Mouse (Mus musculus): ENCODE measurements around the gene Lrrc51.
A peak's percentile ranks its signal among the peaks of the same experiment; 100 is the strongest.
"Not testable (repeated sequence)": the region's sequence is repeated elsewhere in the genome, so short reads cannot be mapped to it uniquely, and the experiment has no call there.

Gene Lrrc51

DNA sequence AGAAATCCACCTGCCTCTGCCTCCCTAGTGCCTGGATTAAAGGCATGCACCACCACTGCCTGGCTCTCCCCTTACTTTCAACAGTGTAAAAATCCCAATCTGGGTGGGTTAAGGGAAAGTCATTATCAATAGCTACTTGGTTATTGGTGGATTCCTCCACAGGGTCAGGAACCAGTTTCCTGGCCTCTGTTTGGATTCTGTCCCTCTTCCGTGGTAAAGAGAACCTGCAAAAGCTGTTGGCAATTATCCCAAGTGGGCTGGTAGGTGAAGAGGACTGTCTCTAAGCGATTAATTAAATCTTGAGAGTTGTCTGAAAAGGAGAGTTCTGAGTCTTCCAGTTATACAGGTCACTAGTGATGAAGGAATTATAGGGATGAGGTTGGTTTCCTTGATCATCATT is 4.7 kb upstream of the Lrrc51 start:
- DNase-seq (ENCODE audit: low spot score in 2 of 2) = no peak

DNA sequence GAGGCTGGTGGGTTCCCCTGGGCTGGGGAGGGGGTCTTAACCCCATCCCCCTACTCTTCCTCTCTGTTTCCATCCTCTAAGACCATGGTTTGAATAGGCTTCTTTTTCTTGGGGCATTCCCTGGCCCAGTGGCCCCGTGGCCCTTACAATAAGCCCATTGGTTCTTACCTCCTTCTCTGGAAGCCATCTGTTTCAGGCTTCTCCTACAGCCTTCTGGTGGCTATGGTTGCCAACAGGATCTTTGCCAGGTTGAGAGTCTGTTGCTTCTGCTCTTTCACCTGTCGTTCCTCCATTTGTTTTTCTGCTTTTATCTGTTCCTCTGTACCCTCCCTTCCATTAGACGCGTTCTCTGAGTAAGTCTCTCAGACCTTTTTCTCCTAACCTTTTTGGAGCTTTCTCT is 3.9 kb upstream of the Lrrc51 start:
- DNase-seq (ENCODE audit: low spot score in 2 of 2) = peak in 1 of 2 experiments; percentile 15

DNA sequence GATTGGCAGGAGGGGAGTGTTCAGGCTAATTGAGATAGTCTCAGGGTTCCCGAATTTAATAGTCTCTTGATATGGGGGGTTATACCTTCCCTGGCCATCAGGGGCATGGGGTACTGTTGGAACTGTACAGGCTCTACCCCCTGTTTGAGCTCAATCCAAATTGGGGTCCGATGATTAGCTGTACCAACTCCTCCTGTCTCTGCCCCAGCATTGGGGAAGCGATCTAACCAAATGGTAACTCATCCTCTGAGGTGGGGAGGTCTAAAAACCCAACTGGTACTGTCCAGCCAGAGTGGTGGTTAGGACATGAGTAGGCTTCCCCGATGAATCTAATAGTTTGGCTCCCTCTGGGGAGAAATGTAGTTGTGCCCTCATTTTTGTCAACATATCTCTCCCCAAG is 3.3 kb upstream of the Lrrc51 start:
- no peak for DNase-seq (ENCODE audit: low spot score in 2 of 2)

DNA sequence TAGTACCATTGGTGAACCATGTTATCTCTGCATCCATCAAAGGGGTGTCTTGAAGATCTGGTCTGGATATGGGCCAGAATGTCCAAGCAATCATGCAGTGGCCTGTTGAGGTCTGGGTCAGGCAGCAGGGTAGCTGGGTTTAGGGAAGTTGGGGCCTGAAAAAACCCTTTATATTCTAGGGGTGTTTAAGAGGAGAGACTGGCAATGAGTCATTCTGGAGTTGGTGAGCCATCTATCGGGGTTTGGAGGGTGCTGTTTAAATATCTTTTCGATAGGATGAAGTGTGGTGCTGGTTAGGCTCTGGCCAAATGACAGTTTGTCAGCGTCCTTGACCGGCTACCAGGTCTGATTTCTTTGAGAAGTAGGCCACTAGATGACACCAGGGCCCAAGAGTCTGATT is 2.3 kb upstream of the Lrrc51 start:
- no peak for DNase-seq (ENCODE audit: low spot score in 2 of 2)

DNA sequence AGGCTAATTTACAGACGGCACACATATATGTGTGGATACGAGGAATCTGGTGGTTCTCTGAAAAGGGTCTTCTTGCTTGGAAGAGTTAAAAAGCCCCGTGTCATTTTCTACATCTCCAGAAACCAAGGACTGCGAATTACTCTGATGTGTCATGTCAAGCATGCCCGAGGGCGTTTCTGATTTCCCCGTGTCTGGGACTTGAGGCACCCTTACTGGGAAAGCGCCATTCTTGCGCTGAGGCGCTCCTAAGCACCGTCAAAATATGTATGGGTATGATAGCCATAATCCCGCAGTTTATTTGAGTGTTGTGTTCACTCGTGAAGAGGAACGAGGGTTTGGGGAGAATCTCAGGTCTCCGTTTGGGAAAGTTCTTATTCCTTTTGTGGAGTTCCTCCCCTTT is 395 bp downstream of the Lrrc51 start:
- DNase-seq (ENCODE audit: low spot score in 2 of 2) = no peak

DNA sequence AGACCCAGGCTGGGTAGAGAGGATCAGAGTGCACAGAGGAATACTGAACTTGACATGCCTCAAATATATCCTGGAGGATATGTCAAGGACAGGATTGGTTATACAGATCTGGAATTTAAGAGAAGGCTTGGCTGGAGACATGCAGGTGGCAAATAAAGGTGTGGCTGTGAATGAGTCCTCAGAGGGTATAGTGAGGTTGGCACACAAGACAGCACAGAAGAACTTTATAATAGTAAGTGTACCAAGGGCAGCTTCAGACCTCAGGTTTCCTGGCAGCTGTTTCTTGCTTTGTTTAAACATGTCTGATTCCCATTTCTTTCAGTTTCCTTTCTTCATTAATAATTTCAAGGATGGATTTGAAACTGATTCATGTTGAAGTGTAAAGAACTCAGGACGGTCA is 1.1 kb downstream of the Lrrc51 start:
- DNase-seq (ENCODE audit: low spot score in 2 of 2) = no peak

DNA sequence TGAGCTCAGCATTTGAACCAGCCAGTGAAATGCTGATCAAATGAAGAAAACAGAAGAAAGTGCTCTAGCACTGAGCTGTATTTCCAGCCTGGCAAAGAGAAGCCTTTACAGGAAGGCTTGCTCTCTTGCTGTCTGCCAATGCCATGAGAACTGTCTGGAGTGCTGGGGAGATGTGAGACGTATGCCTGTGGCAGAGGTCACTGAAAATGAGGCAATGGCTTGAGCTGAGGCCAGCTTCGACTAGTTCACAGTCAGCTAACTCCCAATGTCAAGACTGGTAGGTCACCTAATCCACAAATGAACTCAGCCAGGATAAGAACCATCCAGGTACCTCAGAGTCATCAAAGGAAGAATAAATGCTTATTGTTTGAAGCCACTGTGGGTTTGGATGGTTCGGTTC is 5.6 kb downstream of the Lrrc51 start:
- no peak for DNase-seq (ENCODE audit: low spot score in 2 of 2)

DNA sequence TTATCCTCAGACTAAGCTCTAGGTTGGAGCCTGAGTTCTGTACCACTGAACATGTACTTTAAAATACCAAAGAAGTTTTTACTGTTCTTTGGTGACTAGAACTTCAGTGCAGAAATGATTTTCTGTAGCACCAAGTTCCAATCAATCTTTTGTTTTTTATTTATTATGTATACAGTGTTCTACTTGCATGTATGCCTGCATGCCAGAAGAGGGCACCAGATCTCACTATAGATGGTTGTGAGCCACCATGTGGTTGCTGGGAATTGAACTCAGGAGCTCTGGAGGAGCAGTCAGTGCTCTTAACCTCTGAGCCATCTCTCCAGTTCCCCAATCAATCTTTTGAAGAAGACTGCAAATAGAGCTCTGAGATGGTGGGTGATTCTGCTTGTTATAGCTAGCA is 7.8 kb downstream of the Lrrc51 start:
- not testable (repeated sequence) for DNase-seq (ENCODE audit: low spot score in 2 of 2)

DNA sequence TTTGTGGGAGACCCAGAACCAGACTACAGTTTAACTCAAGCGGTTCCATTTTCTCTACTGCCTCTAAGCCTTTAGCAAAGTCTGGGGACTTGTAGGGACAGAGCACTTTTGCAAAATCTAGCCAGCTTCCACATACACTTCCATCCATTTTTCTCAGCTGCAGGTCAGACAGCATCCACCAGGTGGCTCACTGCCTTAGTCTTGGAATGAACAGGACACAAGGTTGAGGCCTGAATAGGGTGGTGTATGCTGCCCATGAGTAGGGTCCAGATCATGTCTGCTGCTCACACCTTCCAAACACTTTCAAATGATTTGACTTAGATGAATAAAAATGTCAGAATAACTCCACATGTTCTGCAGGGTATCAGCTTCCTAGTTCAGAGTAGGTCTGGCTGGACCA is 15.6 kb downstream of the Lrrc51 start:
- peak; percentile 62 to 67 for DNase-seq (ENCODE audit: low spot score in 2 of 2)

DNA sequence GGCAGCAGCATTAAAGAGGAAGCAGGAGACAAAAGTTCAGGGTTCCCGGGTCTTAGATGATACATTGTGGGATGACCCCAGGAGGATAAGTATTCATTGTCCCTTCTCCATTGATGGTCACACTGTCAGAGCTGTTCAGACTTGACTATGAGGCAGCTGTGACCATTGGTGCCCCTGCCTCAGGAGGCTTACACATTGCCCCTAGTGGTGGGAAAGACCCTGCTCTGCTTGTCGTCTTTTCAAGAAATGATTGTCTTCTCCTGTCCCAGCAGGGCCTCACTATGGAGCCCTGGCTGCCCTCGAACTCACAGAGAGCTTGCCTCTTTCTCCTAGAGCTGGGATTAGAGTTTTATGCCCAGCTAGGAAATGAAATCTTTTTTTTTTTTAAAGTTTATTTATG is 21.7 kb downstream of the Lrrc51 start:
- DNase-seq (ENCODE audit: low spot score in 2 of 2) = no peak

DNA sequence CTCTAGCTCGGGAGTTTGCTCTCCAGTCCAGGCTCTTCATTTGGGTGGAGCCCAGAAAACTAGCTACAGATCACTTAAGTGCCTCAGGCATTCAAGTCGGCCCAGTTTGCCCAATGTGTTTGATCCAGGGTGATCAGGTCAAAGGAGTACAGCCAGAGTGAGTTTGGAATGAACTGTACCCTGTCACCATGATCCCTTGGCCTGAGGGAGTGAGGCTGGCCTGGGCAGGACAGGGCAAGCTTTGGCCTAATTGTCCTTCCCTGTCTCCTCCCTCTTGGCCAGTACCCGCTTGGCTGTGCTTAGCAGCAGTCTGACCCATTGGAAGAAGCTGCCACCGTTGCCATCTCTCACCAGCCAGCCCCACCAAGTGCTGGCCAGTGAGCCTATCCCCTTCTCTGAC is 23.6 kb downstream of the Lrrc51 start:
- no peak for DNase-seq (ENCODE audit: low spot score in 2 of 2)

DNA sequence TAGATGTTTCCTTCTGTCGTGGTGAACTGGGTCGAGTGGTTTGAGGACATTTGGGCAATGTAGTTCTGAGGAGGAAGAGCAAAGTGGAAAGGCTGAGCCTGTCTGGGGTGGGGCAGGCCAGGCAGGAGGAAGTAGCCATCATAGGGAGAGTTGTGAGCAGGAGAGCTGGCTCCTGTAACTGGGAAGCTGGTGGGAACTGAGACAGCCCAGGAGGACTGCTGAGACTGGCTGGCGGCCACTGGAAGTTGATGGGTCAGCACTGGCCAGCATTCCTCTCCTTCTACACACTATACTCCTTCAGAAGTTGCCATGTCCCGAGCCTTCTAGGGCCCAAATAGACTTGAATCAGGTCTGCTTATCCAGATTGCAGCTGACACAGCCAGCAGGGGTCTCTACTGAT is 25.3 kb downstream of the Lrrc51 start:
- DNase-seq (ENCODE audit: low spot score in 2 of 2) = no peak

DNA sequence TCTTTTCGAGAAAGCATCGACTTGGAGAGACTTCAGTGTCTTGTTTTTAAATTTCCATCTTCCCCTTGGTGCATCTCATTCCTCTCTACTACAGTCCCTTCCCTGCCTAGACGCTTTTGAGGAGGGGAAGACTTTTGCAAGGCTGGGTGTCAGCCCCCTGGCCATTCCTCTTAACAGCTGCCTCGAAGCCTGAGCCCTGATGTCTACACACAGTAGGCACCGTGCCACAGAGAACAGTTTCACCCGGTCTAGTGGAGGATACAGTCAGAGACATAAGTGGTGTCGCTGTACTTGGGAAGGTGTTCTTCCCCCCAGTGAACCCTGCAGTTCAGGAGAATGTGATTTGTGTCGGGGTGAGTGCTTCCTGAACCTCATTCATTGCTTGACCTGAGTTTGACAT is 27.0 kb downstream of the Lrrc51 start:
- no peak for DNase-seq (ENCODE audit: low spot score in 2 of 2)

DNA sequence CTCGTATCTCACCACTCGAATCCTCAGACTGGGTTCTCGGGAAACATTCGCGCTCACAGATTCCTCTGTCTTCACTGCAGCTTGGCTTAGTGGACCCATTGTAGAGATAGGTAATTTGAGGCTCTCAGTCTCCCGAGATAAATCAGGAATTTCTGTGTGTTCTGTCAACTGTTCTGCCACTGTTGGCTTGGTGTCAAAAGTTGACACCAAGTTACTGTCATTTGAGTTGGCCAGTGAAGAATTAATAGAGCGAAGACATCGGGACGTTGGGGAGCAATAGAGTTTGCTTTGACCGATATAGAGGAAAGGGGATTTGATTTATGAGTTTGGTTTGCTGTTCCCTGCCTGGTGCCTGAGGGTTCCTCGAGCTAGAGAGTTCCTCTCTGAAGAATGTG is 27.4 kb downstream of the Lrrc51 start, which contains the start of gene Tomt:
Gene Tomt, minus strand, starts transcription at position 73 of the 395 bp plus-strand sequence.
- no peak for DNase-seq (ENCODE audit: low spot score in 2 of 2)

DNA sequence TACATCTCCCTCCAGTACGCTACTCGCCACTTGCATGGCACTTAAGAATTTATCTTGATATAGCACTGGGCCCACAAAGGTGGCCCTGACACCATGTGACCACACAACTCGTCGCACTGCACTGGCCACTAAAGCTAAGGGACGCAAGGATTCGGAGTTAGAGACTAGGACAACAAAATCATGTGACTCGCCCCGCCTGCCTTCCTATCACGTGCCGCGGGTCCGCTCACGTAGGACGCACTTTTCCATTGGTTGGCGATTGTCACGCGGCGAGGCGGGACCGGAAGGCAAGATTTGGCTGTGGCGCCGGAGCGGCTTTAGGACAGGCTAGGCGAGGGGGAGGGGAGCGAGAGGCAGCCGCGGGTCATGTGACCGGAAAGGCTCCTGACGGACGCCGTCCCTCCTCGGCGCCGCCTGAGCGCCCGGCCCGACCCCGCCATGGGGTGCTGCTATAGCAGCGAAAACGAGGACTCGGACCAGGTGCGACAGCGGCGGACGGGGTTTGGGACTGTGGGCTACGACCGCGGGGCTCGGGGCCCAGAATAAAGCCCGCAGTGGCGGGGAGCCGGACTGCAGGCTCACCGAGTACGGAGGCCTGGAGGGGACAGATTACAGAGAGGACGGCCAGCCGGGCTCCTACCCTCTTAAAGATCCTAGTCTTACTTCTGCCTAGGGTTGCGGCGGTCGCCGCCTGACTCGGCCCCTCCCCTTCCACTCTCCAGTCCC is 28.0 kb downstream of the Lrrc51 start, which contains the start of gene Lamtor1:
Gene Lamtor1, plus strand, starts transcription at position 344 of the 726 bp plus-strand sequence.
- peak; percentile 100 for DNase-seq (ENCODE audit: low spot score in 2 of 2)

DNA sequence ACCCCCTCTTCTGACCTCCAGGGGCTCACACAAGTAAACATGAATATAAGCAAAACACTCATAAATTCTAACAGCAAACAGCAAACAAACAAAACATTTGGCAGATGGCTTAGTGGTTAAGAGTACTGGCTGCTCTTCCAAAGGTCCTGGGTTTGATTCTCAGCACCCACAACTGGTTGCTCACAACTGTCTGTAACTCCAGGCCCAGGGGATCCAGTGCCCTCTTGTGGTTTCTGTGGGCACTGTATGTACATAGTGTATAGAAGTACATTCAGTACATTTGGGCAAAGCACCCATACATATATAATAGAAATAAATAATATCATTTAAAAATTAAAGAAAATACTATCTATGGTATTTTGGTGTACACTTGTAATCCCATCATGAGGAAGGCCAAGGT is 30.8 kb downstream of the Lrrc51 start:
- DNase-seq (ENCODE audit: low spot score in 2 of 2) = no peak

DNA sequence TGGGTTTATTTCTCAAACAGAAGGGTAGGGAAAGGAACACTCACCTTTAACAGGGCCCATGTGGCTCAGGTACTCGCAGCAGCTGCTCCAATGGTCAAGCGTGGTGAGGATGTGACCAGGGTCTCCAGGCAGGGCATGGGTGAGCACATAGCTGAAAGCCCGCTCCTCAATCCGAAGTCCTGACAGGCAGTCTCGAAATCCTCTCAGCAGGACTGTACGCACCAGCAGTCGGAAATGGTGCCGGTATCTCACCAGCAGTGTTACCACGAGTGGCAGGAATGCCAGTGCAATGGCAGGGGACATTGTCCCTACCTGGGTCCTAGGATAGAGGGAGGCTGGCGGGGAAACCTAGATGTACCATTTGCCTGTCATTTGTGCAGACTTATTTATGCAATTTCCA is 31.7 kb downstream of the Lrrc51 start:
- DNase-seq (ENCODE audit: low spot score in 2 of 2) = no peak

DNA sequence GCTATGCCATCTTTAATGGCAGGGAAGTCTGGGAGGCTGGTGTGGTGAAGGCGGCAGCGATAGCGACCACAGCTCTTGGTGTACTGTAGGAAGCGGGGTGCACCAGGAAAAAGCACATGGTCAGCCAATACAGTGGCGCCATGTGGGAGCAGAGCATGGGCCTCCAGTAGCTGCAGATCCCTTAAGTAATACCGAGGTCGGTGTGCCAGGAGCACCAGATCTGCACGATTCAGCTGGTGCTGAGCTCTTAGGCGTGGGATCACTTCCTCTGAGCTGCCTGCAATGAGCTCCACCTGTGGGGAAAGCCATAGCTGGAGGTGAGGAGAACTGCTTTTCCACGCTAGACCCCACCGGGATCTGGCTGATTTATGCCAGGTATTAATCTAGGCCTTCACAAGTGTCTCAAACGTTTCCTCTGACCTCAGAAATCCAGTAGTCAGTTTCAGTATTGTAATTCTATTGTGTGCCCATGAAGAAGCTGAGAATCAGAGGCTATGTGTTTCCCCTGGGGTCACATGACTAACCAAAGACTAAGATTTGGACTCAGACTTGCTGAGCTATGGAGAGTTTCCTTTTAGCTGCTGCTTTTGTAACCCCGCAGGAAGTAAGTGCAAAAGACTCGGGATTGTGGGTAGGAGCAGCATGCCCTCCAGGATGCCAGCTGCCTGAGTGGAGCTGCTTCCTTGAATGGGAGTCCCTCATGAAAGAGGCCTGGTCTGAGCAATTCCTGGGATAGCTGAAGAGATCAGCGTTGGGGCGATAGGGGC is 33.2 kb downstream of the Lrrc51 start:
- DNase-seq (ENCODE audit: low spot score in 2 of 2) = no peak

DNA sequence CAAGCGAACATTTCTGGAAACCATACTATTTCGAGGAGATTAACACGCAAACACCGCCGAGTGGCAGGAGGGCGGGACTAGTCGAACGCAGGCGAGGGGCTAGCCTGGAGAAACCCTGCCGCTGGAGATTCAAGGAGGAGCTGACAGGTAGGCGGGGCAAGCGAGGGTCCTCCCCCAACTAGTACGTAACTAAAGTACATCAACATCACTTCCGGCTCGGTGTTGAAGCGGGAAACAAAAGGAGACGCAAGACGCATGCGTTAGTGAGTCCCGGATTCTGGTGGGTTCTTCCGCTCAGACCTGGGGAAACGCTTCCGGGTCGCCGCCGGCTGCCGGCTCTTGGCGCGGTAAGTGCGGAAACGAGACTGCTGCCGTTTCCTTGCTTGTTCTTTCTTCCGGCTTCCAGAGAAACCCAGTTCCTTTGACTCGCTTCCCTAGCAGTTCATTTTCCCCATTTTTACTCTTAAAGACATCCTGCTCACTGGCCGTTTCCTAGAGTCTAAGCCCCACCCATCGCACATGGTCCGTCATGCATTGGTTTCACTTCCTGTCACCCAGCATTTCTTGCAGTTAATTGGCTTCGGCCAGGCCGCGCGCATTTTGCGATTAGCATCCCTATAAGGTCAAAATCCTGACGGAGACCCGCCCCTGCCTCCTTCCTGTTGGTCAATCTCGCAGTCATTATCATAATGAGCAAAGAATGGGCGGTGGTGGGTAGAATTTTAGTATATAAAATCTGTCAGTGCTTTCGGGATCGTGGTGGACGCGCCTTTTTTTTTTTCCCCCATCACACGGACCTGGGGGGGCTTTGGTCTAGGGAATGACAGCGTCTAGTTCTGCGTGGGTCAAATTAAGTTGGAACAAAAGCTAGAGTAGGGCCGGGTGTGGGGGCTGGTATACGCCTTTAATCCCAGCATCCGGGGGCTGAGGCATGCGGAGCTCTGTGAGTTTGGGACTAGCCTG is 37.3 kb downstream of the Lrrc51 start:
- DNase-seq (ENCODE audit: low spot score in 2 of 2) = peak; percentile 95 to 99

DNA sequence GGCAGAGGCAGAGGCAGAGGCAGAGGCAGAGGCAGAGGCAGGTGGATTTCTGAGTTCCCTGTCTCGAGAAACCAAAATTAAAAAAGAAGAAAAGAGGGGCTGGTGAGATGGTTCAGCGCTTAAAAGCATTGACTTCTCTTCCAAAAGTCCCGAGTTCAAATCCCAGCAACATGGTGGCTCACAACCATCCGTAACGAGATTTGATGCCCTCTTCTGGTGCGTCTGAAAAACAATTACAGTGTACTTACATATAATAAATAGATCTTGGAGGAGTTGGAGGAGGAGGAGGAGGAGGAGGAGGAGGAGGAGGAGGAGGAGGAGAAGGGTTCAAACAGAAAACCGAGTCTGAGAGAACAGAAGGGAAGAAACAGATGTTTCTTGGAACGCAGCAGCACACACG is 38.0 kb downstream of the Lrrc51 start:
- no peak for DNase-seq (ENCODE audit: low spot score in 2 of 2)

DNA sequence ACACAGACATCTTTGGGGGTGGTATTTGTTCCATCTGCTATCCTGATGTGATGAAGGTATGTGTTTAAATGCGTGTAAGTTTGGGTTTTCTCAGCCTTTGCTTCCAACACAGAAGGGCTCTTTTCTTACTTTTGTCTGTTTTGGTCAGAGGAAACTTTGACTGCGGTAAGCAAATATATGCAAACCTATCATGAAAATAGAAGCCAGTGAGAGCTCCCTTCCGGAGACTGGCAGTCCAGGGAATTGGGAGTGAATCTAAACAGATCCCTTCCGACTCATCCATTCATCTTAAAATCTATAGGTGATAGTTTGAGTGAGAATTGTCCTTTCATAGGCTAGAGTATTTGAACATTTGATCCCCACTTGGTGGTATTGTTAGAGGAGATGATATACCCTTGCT is 45.2 kb downstream of the Lrrc51 start:
- no peak for DNase-seq (ENCODE audit: low spot score in 2 of 2)

DNA sequence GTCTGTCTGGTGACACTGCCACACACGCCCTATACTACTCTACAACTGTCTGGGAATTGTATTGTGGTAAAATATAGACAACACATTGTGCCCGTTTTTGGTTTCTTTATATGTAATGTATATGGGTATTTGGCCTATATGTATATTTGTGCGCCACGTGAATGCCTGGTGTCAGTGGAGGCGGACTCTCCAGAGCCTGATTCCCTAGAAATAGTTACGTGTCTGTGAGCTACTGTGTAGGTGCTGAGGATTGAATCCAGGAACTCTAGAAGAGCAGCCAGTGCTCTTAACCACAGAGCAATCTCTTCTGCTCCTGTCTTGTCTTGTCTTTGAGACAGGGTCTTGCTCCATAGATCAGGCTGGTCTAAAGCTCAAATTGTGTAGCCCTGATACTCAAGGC is 47.4 kb downstream of the Lrrc51 start:
- no peak for DNase-seq (ENCODE audit: low spot score in 2 of 2)
